Mouse (Mus musculus): ENCODE measurements around the gene Cdk2.

The Cdk2 gene

GRCm38 (mm10) chr10:128702328-128703007 lies 2.4 kb downstream of the Cdk2 start:
- DNase-seq = no peak

GRCm38 (mm10) chr10:128700712-128701111 lies 4.1 kb downstream of the Cdk2 start:
- DNase-seq = no peak

- DNase-seq = no peak
Measured at GRCm38 (mm10) chr10:128699611-128700010, 5.2 kb downstream of the Cdk2 start.

GRCm38 (mm10) chr10:128699006-128699405 lies 5.8 kb downstream of the Cdk2 start:
- no peak for DNase-seq

- no peak for DNase-seq
Measured at GRCm38 (mm10) chr10:128697072-128697725, 7.6 kb downstream of the Cdk2 start.

GRCm38 (mm10) chr10:128695992-128696807 lies 8.6 kb downstream of the Cdk2 start, which contains the start of gene Rab5b:
Gene Rab5b (minus strand): TSS chr10:128696264.
- peak; percentile 99 for DNase-seq

- no peak for DNase-seq
Measured at GRCm38 (mm10) chr10:128695411-128695991, 9.3 kb downstream of the Cdk2 start.

- DNase-seq = peak; percentile 62
Measured at GRCm38 (mm10) chr10:128674469-128675008, 30.3 kb downstream of the Cdk2 start.

- DNase-seq = peak; percentile 86
Measured at GRCm38 (mm10) chr10:128673763-128674468, 30.9 kb downstream of the Cdk2 start, which contains the start of gene Suox. Gene Suox (minus strand): TSS chr10:128674073.

GRCm38 (mm10) chr10:128671148-128671547 lies 33.7 kb downstream of the Cdk2 start:
- no peak for DNase-seq

GRCm38 (mm10) chr10:128668790-128669672 lies 35.8 kb downstream of the Cdk2 start:
- peak; percentile 75 for DNase-seq

- DNase-seq = no peak
Measured at GRCm38 (mm10) chr10:128665806-128666205, 39.0 kb downstream of the Cdk2 start.

- DNase-seq = no peak
Measured at GRCm38 (mm10) chr10:128665307-128665706, 39.5 kb downstream of the Cdk2 start.

GRCm38 (mm10) chr10:128664808-128665207 lies 40.0 kb downstream of the Cdk2 start:
- DNase-seq = no peak

GRCm38 (mm10) chr10:128663441-128664220 lies 41.2 kb downstream of the Cdk2 start:
- DNase-seq = no peak

GRCm38 (mm10) chr10:128662465-128662864 lies 42.4 kb downstream of the Cdk2 start:
- no peak for DNase-seq

- no peak for DNase-seq
Measured at GRCm38 (mm10) chr10:128659490-128659889, 45.3 kb downstream of the Cdk2 start.

- DNase-seq = no peak
Measured at GRCm38 (mm10) chr10:128657844-128658243, 47.0 kb downstream of the Cdk2 start.

- no peak for DNase-seq
Measured at GRCm38 (mm10) chr10:128656731-128657130, 48.1 kb downstream of the Cdk2 start.

- no peak for DNase-seq
Measured at GRCm38 (mm10) chr10:128655254-128655653, 49.6 kb downstream of the Cdk2 start.
